Mouse (Mus musculus): Measurements from ENCODE around the gene Lrsam1.
A peak's percentile ranks its signal among the peaks of the same experiment; 100 is the strongest.

The Lrsam1 gene

DNA sequence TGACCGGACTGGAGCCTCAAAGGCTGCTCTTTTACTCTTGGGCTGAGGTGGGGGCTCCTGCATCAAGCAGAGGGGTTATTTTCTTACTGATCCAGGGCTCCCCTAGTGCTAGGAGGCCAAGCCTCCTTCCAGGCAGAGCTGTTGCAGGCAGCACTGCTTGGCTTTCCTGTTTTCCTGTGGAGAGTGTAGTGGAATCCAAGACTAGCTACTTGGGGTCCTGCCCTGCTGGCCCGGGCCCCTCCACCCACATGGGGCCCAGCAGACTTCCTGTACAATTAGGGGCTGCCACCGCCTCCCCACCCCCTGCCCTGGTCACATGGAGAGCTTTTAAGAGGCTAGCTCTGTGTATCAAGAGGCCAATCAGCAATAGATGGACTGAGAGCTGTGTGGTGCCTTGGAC is 72.9 kb downstream of the Lrsam1 start:
- no peak for DNase-seq

DNA sequence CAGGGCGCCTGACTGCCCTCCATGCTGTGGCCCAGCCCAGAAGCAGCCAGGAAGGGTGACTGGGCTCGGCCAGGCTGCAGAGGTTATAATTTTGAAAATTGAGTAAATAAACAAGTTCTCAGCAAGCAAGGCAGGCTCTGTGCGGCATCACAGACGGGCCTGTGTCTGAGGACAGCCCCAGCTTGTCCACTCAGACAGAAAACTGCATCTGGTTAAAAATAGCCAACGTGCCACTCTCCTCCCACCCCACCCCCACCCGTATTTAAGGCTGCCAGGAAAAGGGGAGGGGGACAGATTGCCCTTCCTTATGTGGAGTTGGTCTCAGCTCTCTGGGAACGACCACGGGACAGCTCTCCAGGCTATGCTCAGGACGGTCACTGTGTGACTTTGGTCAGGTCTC is 73.4 kb downstream of the Lrsam1 start:
- DNase-seq = no peak

DNA sequence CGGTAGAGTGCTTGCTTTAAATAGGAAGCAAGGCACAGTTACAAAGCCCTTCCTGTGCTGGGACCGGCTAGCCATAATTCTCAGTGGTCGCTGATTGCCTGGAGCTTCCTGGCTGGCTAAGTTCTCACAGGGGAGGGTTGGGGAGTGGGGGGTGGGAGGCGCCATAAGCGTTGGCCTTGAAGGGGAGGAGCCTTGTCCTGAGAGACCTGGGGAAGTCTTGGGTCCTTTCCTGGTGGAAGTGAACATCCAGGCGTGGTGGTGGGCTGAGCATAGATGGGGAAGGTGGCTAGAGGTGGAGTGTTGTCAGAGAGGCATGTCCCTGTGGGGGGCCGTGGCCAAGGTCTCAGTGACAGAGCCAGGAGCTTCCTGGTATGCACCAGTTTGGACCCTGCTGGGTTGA is 76.7 kb downstream of the Lrsam1 start:
- no peak for DNase-seq

GRCm38 (mm10) chr2:32882283-32883043 is 79.0 kb downstream of the Lrsam1 start:
- no peak for DNase-seq

- DNase-seq = peak; percentile 85
Observed at GRCm38 (mm10) chr2:32881723-32882122, 79.7 kb downstream of the Lrsam1 start.

- no peak for DNase-seq
Observed at GRCm38 (mm10) chr2:32881054-32881453, 80.4 kb downstream of the Lrsam1 start.

- DNase-seq = no peak
Observed at GRCm38 (mm10) chr2:32879593-32879992, 81.8 kb downstream of the Lrsam1 start.

DNA sequence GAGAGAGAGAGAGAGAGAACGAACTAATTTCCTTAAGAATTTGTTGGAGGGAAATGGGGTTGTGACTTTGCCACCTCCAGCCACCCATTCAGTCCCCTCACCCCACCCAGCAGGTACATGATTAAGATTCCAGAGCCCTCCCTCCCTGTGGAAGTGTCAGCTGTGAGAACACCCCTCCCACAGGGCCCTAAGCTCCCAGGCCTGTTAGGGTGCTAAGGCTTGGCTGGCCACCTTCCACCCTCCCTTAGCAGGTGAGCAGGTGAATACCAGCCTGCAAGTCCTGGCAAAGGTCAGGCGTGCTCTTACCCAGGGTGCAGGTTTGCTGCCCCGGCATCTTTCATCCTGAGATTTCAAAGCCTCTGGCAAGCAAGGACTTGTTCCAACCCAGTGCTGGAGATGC is 83.0 kb downstream of the Lrsam1 start:
- no peak for DNase-seq

DNA sequence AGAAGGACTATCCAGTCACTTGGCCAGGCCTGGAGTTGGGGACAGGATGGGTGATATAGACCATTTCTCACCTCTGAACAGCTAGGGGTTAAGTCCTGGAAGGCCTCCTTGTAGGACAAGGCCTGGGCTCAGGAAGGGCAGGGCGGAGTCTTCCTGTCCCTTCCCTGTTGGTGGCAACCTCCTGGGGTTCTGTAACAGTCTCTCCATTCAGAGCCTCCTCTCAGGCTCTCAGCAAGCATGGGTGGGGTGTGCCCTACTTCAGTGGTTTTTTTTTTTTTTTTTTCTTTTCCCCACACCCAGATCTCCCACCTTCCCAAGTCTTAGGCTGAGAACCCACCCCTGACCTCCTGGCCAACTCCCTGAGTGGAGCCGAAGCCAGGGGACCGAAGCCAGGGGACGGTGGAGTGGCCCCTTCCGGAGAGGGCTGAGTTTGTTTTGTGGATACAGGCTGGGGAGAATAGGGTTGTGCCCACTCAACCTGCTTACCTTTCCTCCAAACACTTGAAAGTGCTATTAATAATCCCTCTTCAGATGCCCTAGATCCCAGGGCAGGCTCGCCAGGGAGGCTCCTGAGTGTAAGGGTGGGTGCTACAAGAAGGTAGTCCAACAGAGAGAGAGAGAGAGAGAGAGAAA is 83.5 kb downstream of the Lrsam1 start:
- no peak for DNase-seq

- no peak for DNase-seq
Observed at GRCm38 (mm10) chr2:32877303-32877702, 84.1 kb downstream of the Lrsam1 start.

- DNase-seq = no peak
Observed at GRCm38 (mm10) chr2:32876490-32877302, 84.7 kb downstream of the Lrsam1 start.

DNA sequence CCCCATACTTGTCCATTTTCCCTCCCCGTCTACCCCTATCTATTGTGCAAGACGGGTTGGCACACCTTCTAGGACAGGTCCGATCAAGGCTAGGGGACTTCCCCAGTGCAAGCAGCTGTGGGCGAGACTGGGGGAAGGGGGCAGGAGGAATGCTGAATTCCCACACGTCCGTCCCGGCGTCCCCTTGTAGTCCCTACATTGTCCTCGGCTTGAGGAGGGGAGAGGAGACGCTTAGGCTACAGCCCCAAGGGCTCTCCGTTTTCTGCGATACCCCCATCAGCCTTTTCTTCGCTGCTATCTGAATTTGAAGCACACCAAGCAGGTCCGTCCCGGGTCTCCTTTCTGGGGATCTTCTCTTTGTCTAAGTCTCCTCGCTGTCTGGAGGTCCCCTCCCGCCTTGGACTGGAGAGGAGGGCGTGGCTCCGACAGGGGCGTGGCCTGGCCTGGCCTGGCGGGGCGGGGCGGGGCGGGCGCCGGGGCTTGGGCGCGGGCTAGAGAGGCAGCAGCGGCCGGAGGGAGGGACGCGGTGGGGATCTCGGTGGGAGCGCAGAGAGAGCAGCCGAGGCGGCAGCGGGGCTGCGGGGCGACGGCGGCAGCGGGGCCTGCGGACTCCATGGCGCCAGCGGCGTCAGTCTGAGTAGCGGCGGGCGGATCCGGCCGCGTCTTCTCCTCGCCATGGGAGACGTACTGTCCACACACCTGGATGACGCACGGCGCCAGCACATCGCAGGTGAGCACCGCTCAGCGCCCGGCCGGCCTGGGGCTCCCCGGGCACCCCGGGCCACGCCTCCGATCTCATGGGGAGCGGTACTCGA is 85.5 kb downstream of the Lrsam1 start, which contains the start of gene Fam129b:
Gene Fam129b (plus strand): TSS at position 440 of the 815 bp plus-strand sequence.
- peak; percentile 60 for DNase-seq
